Mouse (Mus musculus) testis, adult 2 months (tissue): ENCODE measurements around the gene Ddo.

Experiments used
- CTCF ChIP-seq: fragments of 200-500 bp; IDR thresholded peaks from 2 replicates; pipeline ENCODE4 v1.5.1; 2012; ENCODE audit warnings: low read depth, mild to moderate bottlenecking, inconsistent platforms, low read length, moderate library complexity; ENCODE audit not compliant: control insufficient read depth, insufficient read depth, insufficient replicate concordance
- POLR2A ChIP-seq: fragments of 200-500 bp; IDR thresholded peaks from 2 replicates; pipeline ENCODE4 v1.6.1; 2012; ENCODE audit warnings: low read depth, mild to moderate bottlenecking, inconsistent platforms, low read length, moderate library complexity; ENCODE audit not compliant: control insufficient read depth

DNA sequence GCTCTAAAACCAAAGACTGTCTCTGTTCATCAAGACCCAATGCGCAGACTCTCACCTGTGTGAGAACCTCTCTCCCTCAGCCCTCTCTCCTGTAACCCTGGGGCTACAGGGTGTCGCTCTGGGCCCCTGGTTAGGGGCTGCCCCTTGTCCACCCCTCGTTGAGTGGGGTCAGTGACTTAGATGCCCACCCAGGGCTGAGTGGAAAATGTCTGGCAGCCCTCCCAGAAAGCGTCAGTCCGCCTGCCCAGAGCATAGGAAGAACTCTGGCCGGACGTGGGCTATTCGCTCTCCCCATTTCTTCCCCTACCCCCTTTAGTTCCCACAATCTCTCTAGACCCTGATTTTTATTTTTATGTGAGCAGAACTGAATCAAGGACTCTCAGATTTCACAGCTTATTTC is 86.5 kb downstream of the Ddo start:
- TF ChIP-seq CTCF (no peak), POLR2A (no peak)
